Mouse (Mus musculus) intestine, postnatal 0 days (tissue): ENCODE measurements at regions not wholly inside any gene's neighbourhood (a gene's known extent, or its start where the extent isn't known, plus 50 kb on each side); places are given as distances from the start of the nearest gene placed in this dataset.
A peak's percentile ranks its signal among the peaks of the same experiment; 100 is the strongest.

ENCODE experiments used
- ATAC-seq: fragments of 200-750 bp; cut with Nextera tagmentation; 2 replicates; pipeline ENCODE4 v1.8.0; 2017; ENCODE audit warnings: mild to moderate bottlenecking, moderate TSS enrichment, moderate library complexity
- H3K27ac ChIP-seq: fragments of 300-500 bp; sonication (generic); 2 replicates; pipeline ENCODE4 v1.5.1; 2014; ENCODE audit warnings: mild to moderate bottlenecking, low read depth, low read length, moderate library complexity
- H3K27me3 ChIP-seq: fragments of 300-500 bp; sonication (generic); replicated peaks from 2 replicates; pipeline ENCODE4 v1.6.1; 2014; ENCODE audit warnings: low read length, mixed read lengths; ENCODE audit not compliant: control insufficient read depth, insufficient read depth
- H3K36me3 ChIP-seq: fragments of 300-500 bp; sonication (generic); 2 replicates; pipeline ENCODE4 v1.6.1; 2014; ENCODE audit warnings: mild to moderate bottlenecking, moderate library complexity; ENCODE audit not compliant: control insufficient read depth, insufficient read depth
- H3K4me1 ChIP-seq: fragments of 300-500 bp; sonication (generic); replicated peaks from 2 replicates; pipeline ENCODE4 v1.6.1; 2014; ENCODE audit warnings: antibody characterized with exemption, low read length, mixed read lengths; ENCODE audit not compliant: control insufficient read depth, insufficient read depth
- H3K4me2 ChIP-seq: fragments of 300-500 bp; sonication (generic); replicated peaks from 2 replicates; pipeline ENCODE4 v1.6.1; 2014; ENCODE audit warnings: low read depth, mild to moderate bottlenecking, moderate library complexity
- H3K4me3 ChIP-seq: fragments of 300-500 bp; sonication (generic); 2 replicates; pipeline ENCODE4 v1.5.1; 2014; ENCODE audit warnings: low read depth, low read length
- H3K9ac ChIP-seq: fragments of 300-500 bp; sonication (generic); 2 replicates; pipeline ENCODE4 v1.6.1; 2014; ENCODE audit warnings: mild to moderate bottlenecking, low read depth, low read length
- H3K9me3 ChIP-seq: fragments of 300-500 bp; sonication (generic); 2 replicates; pipeline ENCODE4 v1.6.1; 2016; ENCODE audit warnings: mixed run types; ENCODE audit not compliant: control insufficient read depth
- CTCF ChIP-seq: sonication (generic); IDR thresholded peaks from 2 replicates; pipeline ENCODE4 v1.5.1; 2016; ENCODE audit warnings: low read depth, mild to moderate bottlenecking, control low read depth, antibody characterized with exemption, moderate library complexity
- WGBS: fragments of 180-500 bp; shearing (Covaris S2); extraction: QIAGEN DNeasy Blood & Tissue Kit; methylation state at CpG from one replicate; pipeline ENCODE4 v1.1.7; 2014; 5-methylcytosine and 5-hydroxymethylcytosine counted together

GRCm38 (mm10) chr10:99552836-99553540 is 206.5 kb downstream of the Csl start:
- no peak overlapping the region for H3K27ac ChIP-seq
- no peak for TF ChIP-seq CTCF
- no peak overlapping the region for H3K4me3 ChIP-seq
- ATAC-seq: no peak
- no peaks in the 10 kb centered on the region for H3K4me1 ChIP-seq
- H3K9ac ChIP-seq: no peak overlapping the region
- WGBS: 90% methylated on average over 12 of the region's 12 CpGs
- H3K36me3 ChIP-seq: no peaks in the 10 kb centered on the region
- no peaks in the 10 kb centered on the region for H3K9me3 ChIP-seq
- H3K27me3 ChIP-seq: no peaks in the 10 kb centered on the region
- H3K4me2 ChIP-seq: no peak overlapping the region

GRCm38 (mm10) chr10:99555021-99555420 is 204.4 kb downstream of the Csl start:
- H3K4me2 ChIP-seq: no peak overlapping the region

DNA sequence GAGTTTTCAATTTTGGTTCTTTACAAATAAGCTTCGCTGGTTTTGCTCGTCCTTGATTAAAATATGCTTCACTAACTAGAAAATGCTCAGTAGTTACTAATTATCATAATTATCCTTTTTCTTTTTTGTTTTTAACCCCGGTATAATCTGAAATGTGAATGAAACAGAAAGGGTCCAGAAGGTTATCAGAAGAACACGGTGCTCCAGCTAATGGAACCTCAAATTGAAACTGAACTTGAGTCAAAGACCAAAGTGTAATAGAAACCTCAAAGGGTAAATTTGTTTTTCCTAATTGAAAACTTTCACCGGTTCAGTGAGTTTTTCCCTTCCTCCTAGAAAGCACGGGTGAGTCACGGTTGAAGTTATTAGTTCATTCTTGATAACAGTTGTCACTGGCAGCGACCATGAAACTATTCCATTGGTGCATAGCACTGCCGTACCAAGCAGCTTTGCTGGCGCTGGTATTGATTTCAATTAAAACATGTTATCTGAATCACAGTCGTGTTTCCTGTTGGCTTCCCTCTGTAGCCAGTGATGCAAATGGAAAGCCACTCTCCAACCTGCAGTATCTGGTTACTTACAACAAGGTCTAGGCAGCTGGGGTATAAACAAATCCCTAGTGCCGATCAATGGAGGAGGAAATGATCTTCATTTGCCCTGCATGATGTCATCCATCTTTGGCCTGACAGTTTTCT is 203.7 kb downstream of the Csl start:
- no peak for TF ChIP-seq CTCF
- Histone ChIP-seq H3K9me3 (no peaks in the 10 kb centered on the region), H3K4me3 (no peak overlapping the region), H3K27ac (no peak overlapping the region), H3K36me3 (no peaks in the 10 kb centered on the region), H3K4me2 (peak overlapping the region; percentile 48), H3K9ac (no peak overlapping the region), H3K27me3 (no peaks in the 10 kb centered on the region), H3K4me1 (no peaks in the 10 kb centered on the region)
- 51% methylated on average over 12 of the region's 12 CpGs for WGBS
- ATAC-seq: peak; percentile 87

More at GRCm38 (mm10) chr10:99555021-99555420, 204.4 kb downstream of the Csl start:
- TF ChIP-seq CTCF: no peak
- H3K9me3 ChIP-seq: no peaks in the 10 kb centered on the region
- no peak overlapping the region for H3K4me3 ChIP-seq
- ATAC-seq: no peak
- no peaks in the 10 kb centered on the region for H3K4me1 ChIP-seq
- no peaks in the 10 kb centered on the region for H3K36me3 ChIP-seq
- no peak overlapping the region for H3K9ac ChIP-seq
- 80% methylated on average over 2 of the region's 2 CpGs for WGBS
- H3K27me3 ChIP-seq: no peaks in the 10 kb centered on the region
- no peak overlapping the region for H3K27ac ChIP-seq

DNA sequence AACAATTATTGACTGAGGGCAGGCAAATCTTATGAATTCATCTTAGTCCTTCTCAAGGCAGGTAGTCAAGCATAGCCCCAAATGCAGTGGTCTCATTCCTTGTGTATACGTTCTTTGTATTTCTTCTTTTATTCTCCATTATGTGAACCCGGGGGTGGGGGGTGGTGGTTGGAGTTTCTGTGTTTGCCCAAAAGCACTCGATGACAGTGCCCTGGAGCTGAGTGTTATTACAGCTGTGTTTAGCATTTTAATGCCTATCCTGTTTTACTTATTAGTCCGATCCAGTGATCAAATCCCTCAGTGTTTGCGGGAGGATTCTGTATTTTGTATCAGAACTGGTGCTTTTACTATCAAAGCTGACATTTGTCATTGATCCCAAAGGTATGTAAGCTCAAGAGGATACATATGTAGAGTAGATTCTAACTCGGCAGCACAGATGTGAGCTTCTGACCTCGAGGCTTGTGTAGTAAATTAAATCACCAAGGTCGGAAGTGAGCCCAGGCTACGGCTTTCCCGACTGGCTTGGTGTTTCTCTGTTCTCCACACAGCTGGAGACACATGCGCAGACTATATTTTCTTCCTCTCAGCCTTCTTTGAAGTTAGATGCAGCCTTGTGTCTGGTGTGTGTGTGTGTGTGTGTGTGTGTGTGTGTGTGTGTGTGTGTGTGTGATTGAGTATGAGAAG is 203.0 kb downstream of the Csl start:
- H3K4me2 ChIP-seq: peak overlapping the region; percentile 48; the same call in 1 of the 2 replicates
- 59% methylated on average over 11 of the region's 11 CpGs for WGBS
- H3K27me3 ChIP-seq: no peaks in the 10 kb centered on the region
- ATAC-seq: no peak
- H3K4me3 ChIP-seq: no peak overlapping the region
- H3K9ac ChIP-seq: no peak overlapping the region
- H3K36me3 ChIP-seq: no peaks in the 10 kb centered on the region
- no peak overlapping the region for H3K27ac ChIP-seq
- no peaks in the 10 kb centered on the region for H3K4me1 ChIP-seq
- H3K9me3 ChIP-seq: no peaks in the 10 kb centered on the region
- no peak for TF ChIP-seq CTCF

DNA sequence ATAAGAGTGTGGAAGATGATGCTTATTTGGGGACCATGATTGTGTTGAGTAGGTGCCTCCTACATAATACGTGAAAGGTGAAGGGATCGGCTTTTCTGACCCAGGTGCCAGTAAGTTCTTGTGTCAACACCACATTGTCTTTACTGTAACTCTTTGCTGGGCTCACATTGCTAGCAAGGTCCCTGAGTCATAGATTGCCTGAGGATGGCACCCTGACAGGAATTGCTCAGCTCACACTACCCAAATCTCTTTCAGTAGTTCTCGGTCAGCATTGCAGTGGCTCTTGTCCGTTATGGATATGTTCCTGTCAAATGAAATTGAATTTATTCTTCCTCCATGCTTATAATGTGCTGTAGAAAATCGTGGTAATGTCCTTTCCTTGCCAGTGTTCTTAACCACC is 200.8 kb downstream of the Csl start:
- Histone ChIP-seq H3K4me1 (no peaks in the 10 kb centered on the region), H3K4me3 (no peak overlapping the region)

DNA sequence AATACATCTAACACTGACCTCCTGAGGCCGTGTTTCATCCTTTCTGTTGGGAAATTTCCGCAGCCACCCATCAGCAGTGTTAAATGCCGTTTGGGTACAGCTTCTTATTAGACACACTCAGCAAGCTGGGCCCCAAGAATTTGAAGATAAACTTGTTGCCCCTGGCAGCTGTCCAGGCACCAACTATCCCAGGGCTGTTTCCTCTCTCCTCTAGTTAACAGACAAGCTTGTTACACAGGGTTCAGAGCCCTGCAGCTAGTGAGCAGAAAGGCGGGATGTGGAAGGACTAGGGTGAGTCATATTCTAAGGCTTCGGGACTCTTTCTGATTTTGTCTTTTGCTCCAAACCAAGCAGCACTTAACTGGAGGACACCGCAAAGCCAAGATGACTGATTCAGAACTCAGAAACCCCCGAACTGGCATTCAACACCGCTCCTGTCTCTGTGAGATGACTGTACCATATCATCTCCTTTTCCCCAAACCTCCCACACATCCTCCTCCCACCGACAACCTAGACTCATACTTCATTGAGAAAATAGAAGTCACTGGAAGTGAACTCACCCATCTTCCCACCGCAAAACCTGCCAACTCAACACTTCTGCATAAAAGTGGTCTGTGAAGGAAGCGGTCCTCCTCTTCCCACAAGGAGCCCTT is 198.2 kb downstream of the Csl start:
- Histone ChIP-seq H3K27me3 (no peaks in the 10 kb centered on the region), H3K9me3 (no peaks in the 10 kb centered on the region), H3K4me2 (no peak overlapping the region), H3K9ac (no peak overlapping the region), H3K27ac (no peak overlapping the region), H3K4me3 (no peak overlapping the region), H3K36me3 (no peaks in the 10 kb centered on the region), H3K4me1 (no peaks in the 10 kb centered on the region)
- no peak for TF ChIP-seq CTCF
- ATAC-seq: no peak
- 84% methylated on average over 11 of the region's 11 CpGs for WGBS

More for the DNA sequence above, 200.8 kb downstream of the Csl start:
- H3K27me3 ChIP-seq: no peaks in the 10 kb centered on the region
- no peaks in the 10 kb centered on the region for H3K9me3 ChIP-seq
- H3K27ac ChIP-seq: no peak overlapping the region
- H3K9ac ChIP-seq: no peak overlapping the region
- H3K4me2 ChIP-seq: no peak overlapping the region
- no peak for TF ChIP-seq CTCF
- 86% methylated on average over 5 of the region's 5 CpGs for WGBS
- no peak for ATAC-seq
- H3K36me3 ChIP-seq: no peaks in the 10 kb centered on the region
